Mouse (Mus musculus) cerebellum, postnatal 4 days (tissue): ENCODE data around the gene Nlrc5.
A peak's percentile ranks its signal among the peaks of the same experiment; 100 is the strongest.

Experiments used
- DNase-seq, 2 experiments: peaks; one replicate each; pipeline ENCODE4 v3.0.0; 2022; ENCODE audit warnings: low spot score in 2 of 2, mixed read lengths in 1 of 2

The Nlrc5 gene

DNA sequence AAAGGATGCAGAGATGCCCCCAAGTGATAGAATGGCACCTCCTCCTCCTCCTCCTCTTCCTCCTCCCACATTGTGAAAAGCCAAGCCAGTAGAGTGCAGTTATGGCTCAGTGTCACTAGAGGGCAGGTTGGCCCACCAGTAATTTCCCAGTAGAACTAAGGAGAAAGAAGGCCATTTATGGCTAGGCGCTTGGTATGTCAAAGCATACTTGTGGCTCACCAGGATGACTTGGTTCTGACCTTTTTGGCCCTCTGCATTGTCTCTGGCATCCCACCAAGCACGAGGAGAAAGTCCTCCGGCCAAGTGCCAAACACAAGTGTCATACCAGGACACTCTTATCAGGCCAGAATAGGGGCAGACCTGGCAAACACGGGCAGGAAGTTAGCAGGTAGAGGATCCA lies 94.1 kb downstream of the Nlrc5 start:
- peak in 1 of 2 experiments; percentile 67 for DNase-seq

DNA sequence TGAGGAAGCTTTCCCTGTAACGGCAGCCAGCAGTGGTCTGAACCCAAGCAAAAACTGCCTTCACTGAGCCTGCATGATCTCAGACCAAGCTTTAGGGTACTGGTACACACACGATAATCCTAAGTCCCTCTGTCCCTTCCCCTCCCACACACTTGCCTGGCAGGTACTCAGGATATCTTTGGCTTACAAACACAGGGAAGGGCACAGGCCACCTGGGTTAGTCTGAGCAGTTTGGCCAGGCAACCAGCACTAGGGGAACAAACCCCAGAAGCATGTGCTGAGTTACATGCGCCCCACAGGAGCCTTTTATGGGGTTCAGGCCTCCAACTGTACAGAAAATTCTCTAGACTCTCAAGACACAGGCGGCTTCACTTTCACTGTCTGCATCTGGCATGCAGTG lies 95.7 kb downstream of the Nlrc5 start:
- DNase-seq, result no peak

DNA sequence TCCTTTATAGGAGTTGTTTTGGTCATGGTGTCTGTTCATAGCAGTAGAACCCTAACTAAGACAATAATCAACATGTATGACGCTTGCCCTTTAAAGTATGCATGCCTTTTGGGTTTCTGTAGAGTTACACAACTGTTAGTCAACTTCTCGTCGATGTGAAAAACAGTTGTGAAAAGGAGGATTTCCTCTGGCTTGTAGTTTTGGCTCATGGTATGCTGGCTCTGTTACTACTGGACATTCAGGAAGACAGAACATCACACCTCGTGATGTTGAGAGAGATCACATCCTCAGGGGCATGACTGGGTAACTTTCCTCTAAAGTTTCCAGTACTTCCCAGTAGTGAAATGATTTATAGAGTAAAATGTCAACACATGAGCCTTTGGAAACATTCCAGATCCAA lies 96.5 kb downstream of the Nlrc5 start:
- DNase-seq, result no peak

DNA sequence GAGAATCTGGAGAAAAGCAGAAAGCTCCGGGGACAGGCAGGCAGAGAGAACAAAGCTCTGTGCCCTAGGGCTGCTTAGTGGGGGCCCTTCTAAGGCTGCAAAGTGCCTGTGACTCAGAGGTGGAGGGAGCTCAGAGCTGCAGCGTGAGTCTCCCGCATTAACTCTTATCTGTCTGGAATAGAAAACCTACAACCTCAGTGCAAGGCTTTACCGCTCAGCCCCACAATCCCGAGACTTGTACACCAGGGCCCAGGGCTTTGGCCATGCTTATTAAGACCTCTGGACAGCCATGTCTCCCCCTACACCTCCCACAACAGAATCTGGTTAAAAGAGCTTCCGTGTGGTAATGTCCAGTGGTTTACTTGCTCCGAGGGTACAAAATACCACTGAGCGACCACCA lies 97.8 kb downstream of the Nlrc5 start:
- DNase-seq, result no peak

DNA sequence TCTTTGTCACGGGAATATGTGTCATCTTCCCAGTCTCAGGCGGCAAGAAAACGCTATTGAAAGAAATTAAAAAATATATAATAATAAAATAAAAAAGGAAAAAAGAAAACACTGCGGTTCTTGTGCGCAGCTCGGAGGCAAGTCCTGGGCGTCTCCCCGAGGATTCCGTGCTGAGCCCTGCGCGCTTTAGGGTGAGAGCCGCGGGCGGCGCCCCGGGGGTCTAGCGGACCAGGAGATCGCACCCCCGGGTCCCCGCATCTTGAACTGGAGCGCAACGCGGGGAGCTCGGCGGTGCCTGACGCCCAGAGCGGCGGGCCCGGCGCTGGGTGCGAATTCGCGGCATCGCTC lies 98.3 kb downstream of the Nlrc5 start:
- DNase-seq, result no peak

DNA sequence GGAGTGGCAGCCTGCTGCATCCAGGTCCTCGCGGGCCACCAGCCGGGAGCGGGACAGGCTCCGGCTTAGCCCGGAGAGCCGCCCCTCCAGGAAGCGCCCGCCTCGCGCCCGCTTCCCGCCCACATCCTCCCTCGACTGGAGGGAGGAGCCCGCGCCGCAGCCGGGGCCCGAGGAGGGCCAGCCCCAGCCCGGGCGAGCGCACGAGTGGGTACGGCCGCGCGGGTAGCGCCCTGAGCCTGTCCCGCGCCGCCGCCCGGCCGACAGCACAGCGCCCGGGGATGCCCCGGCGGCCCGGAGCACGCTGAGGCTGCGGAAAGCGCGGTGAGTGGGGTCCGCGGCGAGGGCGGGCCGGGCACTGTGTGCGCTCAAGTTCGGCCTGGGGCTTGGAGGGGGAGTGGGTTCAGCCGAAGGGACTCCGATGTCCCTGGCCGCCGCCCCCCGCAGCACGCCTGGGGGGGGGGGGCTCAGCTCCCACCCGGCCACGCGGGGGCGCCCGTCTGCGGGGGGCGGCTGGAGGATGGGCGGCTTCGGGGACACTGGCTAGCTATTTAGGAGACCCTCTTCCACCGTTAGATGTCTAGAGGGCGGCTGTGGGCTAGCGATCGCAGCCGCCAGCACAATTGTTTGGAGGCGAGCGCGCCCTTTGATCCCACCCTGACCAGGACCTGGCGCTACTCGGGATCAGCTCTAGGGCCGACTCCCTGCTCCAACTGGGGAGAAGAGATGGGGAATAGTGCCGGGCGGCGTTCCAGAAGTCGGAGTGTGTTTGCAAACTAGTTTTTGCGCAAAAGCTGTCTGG lies 98.9 kb downstream of the Nlrc5 start, which contains the start of gene Cpne2:
Gene Cpne2, plus strand, starts transcription at position 118 of the 799 bp plus-strand sequence.
- DNase-seq, result peak in 1 of 2 experiments; percentile 46

DNA sequence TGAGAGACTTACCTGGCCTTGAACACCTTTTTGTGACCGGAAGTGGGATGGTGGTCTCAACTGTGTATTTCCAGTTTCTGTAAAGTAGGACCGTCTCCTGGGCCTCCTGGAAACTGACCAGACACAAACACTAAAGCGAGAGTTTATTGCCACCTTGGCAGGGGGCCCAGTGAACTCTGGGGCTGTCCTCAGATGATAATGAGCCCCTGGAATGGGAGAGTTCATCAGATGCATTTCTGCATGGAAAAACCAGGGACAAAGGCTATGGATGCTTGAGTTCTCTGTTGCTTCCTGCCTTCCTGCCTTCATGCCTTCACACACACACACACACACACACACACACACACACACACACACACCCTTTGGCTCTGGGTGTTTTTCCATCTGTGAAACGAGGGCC lies 100.5 kb downstream of the Nlrc5 start:
- DNase-seq, result no peak

DNA sequence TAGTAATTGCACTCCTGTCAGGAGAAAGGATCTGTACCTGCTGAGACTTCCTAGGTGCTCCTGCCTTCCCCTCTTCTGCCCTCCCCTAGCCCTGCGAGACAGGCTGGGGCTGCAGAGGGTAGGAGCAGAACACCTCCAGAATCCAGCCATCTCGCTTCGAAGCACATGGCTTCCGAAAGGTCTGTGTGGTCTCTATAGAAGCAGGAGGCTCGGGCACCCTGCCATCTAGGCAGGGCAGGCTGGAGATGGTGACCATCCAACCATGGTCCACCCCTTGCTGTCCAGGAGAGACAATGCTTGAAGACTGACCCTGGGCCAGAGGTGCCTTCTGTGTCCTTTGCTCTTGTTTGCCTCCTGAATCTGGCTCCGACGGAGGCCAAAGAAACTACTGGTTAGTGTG lies 101.5 kb downstream of the Nlrc5 start:
- DNase-seq, result no peak

DNA sequence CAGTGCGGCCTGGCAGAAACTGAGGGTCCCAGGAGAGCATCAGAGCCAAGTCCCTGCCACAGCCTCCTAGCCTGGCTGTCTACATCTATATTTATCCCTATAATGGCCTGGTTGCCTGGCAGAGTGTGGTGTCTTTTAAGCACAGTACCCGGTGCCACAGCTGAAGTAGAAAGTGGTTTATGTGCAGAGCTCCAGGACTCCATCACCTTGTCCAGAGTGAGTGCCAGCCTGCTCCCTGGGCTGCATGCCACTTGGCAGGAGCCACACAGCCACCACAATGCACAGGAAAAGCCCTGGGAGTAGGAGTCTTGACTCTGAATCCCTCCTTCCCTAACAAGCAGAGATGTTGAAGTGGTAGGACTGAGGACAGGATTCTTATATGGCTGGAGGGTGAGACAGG lies 103.3 kb downstream of the Nlrc5 start:
- DNase-seq, result no peak

DNA sequence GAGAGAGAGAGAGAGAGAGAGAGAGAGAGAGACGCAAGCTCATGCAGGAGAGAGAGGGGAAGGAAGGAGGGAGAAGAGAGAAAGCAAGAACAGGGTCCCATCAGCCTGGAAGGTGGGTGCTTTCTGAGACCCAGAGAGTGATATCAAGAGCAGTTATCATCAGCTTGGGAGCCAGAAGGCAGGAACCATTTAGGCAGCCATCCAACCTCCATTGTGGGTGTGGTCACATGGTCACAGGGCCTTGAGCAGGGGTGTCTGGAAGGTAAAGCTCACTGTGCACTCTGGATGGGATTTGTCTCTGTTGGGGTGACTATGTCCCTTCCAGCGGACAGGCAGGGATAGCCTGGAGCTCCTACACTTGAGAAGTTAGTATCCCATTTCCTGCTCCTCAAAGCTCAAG lies 105.9 kb downstream of the Nlrc5 start:
- no peak for DNase-seq

DNA sequence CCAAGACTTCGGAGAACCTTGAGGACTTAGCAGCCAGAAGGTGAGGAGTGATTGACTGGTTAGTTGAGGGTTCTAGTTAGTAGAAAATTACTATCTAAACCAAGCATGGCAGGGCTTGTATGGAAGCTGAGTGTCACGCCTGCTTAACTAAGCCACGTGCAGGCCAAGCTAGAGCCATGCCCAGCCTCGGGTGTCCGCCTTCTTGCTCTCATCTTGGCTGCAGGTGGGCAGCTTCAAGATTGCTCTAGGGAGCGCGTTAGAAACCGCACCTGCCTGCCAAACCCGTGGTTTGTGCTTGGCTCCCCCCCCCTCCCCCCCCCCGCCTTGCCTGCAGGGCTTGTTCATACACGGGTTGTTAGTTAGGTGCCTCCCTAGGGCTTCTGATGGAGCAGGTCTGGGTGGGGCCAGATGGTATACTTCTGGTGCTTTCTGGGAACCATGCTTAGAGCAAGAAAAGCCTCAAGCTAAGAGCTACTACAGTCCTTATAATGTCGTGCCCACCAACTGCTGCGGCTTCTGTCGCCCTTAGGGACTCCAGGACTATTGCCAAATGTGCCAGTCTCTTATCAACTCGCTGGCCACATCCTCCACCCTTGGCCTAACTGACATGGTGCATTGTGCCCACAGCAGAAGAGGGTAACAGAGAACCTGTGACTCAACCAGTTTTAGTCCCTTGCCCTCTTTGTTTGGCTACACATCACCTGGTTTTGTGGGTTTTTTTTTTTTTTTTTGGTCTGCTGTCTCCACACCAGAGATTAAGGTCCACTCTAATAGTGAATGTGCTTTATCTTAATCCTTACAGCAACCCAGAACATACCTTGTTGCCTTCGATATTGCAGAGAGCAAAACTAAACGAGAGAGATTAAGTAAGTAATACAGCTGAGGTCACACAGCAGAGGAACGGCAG lies 107.0 kb downstream of the Nlrc5 start:
- DNase-seq, result no peak

DNA sequence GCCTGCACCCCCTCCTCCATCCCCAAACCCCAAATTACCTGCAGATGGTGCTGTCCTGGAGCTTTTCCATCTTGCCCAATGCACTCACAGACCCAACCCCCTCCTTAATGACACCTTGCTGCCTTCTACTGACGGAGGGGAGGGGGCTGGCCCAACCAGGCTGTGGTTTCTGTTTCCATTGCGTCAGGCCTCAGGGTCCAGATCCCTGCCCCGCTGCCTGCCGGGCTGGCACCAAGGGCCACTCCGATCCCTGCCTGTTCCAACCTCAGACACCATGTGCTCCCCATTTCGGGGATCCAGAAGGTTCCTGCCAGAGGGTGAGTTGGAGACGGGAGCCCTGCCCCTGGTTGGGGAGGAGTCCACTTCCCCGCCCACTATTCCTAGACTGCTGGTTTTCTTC lies 109.8 kb downstream of the Nlrc5 start:
- no peak for DNase-seq

DNA sequence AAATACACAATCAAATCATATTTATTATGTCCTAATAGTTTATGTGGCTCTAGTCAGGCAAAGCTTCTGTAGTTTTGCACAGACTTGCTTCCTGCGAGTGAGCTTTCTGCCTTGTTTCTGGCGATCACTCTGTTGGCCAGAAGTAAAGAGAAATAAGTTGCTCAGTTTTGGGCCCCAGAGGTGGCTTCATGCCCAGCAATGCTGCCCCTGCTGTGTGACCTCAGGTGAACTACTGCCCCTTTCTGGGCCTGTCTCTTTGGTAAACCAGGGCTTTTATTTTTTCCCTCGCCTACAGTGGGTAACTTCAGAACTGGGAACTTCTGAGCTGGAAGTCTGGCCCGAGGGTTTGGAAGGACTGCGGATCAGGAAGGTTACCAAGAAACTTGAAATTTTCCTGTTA lies 114.9 kb downstream of the Nlrc5 start:
- no peak for DNase-seq

DNA sequence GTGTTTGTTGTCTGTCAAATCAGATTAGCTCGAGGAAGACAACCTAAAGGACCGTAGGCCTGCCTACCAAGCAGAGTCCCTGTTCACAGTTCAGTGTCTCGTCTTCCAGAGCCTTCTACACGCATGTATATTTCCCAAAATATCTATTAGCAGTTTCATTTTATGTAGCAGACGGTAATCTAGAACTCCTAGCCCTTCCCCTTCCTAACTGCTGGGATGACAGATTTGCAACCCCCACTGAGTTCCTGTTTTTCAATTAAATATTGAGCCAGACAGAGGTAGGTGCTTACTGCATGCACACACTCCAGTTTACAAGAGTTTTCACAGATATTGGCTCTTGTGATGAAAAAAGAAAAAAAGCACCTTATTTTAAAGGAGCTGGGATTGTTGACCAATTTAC lies 115.3 kb downstream of the Nlrc5 start:
- no peak for DNase-seq

DNA sequence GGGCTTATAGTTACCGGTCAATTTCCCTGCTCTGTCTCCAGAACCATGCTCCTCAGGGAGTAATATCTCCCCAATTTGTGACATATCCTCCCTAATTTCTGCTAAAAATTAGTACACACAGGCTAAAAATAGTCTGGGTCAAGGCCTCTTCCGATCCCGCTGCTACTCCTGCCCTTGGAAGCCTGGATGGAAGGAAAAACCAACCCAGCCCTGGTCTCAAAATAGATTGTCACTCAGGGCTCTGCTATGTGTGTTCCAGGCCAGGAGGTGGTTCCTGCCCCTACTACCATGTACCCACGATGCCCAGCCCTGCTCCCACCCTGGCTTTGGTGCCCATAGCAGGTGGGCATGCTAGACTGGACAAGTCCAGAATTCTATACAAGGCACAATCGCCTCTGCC lies 115.8 kb downstream of the Nlrc5 start:
- no peak for DNase-seq

DNA sequence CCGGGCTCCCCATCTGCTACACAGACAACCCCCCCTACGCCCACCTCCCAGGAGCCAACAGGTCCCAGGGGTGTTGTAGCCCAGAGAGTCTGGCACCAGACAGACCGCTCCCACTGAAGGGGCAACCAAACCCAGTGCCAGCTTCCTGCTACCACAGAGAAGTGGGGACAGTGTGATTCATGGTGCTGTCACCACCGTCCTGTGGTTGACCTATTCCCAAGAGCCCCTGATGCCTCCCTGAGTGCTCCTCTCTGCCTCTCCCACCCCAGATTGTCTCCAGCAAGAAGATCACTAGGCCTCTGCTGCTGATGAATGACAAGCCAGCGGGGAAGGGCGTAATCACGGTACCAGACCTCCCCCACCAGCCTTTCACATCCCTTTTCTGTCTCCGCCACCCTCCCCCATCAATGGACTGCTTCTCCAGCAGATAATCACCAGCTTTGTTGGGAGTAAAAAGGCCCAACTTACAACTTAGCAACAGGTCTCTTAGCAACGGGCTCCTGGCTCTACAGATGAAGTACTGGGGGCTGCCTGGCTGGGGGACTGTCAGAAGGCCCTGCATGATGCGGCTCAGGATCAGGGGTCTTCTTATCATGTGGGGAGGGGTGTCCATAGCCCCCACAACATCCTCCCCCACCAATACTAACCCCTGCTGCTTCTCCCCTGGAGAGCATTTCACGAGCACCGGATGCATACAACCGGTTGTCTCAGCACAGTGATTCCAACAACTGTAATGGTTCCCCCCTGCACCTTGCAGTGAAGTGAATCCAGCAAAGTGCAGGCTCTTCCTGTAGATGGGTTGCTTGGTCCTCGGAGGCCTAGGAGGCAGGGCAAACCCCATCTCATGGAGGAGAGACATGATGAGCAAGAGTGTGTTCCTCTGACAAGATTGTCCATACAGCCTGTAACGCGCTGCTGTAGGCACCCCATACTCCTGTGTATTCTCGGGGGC lies 117.6 kb downstream of the Nlrc5 start:
- DNase-seq, result peak in 1 of 2 experiments; percentile 47

DNA sequence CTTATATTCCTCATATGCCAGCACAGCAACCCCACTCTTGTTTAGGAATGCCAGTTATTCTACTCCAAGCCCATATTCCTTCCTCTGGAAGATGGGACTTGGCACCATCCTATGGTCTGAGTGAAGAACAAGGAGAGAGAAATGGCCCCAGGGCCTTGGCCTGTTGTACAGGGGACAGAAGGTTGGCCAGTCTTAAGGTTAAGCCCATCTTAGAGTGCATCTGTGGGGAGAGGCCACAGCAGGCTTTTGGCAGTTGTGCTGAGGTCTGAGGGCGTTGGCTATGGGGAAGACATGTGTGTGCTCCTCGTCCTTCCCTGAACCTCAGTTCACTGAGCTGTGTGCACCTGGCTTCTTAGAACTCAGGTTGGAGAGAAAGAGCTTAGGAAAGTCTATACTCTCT lies 118.5 kb downstream of the Nlrc5 start:
- no peak for DNase-seq

DNA sequence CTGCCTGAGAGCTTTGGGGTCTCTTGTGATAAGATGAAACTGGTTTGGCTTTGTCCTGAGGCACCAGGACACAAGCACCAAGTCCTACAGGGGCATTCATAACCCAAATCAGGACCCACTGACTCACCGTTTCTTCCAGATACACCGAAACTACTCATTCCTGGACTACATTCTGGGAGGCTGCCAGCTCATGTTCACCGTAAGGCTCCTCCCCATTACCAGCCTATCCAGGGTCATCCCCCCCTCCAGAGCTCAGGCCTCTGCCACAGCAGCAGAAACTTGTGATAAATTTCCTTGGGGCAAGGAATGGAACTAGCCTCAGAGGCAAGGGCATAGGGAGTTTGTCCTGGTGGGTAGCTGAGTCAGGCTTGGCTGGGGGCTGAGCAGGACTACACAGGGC lies 123.1 kb downstream of the Nlrc5 start:
- DNase-seq, result no peak

DNA sequence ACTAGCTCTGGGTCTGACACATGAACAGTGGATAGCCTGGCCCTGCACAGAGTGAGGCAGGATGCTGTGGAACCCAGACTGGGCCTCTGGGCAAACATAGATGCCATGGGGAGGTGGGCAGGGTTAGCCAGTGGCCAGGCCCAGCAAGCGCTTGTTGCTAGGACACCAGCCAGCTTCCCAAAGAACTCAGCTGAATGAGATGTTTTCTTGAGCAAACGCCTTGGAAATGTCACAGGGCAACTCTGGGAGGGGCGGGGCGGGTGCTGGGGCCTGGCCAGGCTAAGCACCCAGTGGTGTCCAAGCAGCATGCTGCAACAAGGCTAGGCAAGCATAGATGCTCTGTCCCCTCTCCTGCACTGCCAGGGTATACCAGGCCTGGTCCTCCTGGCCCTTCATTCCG lies 127.1 kb downstream of the Nlrc5 start:
- DNase-seq, result no peak

DNA sequence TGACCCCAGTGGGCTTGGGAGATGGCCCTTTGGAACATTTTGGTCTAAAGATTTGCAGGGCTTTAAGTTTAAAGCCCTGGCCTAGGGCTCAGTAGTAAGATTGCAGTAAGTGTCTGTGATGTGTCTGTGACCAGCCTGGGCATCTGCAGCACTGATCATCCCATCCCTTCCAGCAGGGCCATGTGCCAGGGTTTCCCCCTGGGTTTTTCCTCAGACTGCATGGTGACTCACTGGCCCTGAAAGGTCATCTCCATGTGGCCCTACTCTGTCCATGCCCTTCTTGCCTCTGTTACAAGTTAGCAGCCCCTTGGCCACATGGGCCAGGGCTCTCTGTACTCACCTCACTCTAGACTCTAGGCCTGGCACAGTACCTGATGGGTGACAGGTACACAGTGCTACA lies 130.3 kb downstream of the Nlrc5 start:
- no peak for DNase-seq

DNA sequence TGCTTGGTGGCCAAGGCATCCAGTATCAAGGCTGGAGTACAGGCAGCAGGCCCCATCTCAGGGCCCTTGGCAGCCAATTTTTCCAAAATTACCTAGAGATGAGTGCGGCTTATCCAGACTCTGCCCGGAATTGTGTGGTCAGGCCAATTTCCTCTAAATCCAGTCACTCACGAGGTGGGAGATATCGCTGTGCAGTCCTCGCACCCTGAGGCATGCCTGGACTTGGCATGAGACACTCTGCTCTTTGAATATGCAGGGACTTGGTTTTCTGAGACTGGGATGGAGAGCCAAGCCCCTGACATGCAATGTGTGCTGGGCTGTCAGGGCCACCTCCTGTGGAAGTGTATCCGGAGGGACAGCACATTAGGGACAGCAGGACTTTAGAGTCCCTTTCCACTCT lies 131.9 kb downstream of the Nlrc5 start:
- no peak for DNase-seq
